Mouse (Mus musculus) 3T3-L1 (cell line): ENCODE measurements at regions not wholly inside any gene's neighbourhood (a gene's known extent, or its start where the extent isn't known, plus 50 kb on each side); places are given as distances from the start of the nearest gene placed in this dataset.
"Not testable (repeated sequence)": the region's sequence is repeated elsewhere in the genome, so short reads cannot be mapped to it uniquely, and the experiment has no call there.

ENCODE experiments used
- DNase-seq: peaks from one replicate; pipeline ENCODE4 v3.0.0-alpha.2; 2015; ENCODE audit warnings: low read depth, low spot score

- not testable (repeated sequence) for DNase-seq
Observed at GRCm38 (mm10) chr17:74138517-74138916, 90.8 kb upstream of the Srd5a2 start.

GRCm38 (mm10) chr17:74134976-74135375 lies 87.3 kb upstream of the Srd5a2 start:
- DNase-seq: peak; percentile 40

GRCm38 (mm10) chr17:74131534-74131933 lies 83.8 kb upstream of the Srd5a2 start:
- no peak for DNase-seq

- DNase-seq: peak; percentile 10
Observed at GRCm38 (mm10) chr17:74122944-74123343, 75.2 kb upstream of the Srd5a2 start.

GRCm38 (mm10) chr17:74120969-74121368 lies 73.3 kb upstream of the Srd5a2 start:
- no peak for DNase-seq
